Mouse (Mus musculus): ENCODE measurements around the gene Fgf14. TPM values are rescaled to one million over a fixed set of nuclear protein-coding genes. Genes with fewer than 3 reads are reported as not detected.
"Not testable (repeated sequence)": the region's sequence is repeated elsewhere in the genome, so short reads cannot be mapped to it uniquely, and the experiment has no call there.

Gene Fgf14
- polyA plus RNA-seq, 1 experiment from 2014 or later = 1.2 TPM

DNA sequence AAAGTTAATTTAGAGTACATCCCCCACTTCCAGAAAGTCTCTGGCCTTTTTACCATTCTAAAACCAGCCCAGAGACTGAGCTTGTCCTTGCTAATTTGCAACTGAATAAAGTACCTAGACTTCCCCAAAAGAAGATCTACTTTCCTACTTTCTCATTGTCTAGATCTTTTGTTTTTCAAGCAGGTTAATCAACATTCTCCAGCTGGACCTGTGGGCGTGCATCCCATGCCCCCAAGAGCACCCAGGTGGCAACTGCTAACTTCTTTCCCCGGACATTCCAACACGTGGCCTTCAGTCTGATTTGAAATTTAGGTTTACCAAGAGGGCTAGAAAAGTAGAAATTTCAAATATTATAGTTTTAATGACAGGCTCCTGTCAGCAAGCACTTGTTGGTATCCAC is 643.6 kb downstream of the Fgf14 start:
- 36% methylated on average over 3 of the region's 3 CpGs for WGBS

DNA sequence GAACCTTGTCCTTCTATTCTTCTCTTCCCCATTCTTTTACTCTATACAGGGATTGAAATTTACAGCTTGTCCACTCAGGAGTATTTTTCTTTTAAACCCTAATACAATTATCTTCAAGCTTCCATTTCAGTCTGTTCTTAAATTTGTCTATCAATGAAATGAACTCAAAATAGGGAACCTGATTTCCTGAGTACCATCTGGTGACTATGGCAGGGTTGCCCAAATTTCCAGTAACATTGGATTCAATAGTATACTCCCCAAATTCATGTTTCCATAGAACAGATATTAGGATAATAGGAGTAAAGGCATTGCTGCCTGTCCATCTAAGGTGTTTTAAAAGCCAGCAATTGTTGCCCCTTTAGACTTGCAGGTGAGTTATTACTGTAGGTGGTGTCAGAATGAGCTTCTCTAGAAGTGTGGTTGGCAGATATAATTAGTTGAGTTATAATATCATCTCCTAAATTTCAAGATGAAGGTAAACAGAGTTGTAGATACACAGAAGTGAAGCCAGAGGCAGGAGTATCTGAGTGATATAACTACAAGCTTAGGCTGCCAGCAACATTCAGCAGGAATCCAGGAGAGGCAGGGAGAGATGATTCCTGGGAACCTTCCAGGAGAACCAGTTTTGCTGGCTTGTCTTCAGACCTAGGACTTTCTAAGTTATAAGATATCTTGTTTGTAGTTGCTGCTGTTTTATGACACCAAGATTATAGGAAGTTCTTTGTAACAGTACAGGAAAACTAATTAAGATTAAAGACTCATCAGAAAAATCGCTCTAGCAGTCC is 648.8 kb downstream of the Fgf14 start:
- Histone ChIP-seq H3K9ac (replicated peaks; ENCODE audit: low read length) (no peak overlapping the region), H3K4me2 (ENCODE audit: low read depth, low read length) (no peak overlapping the region), H3K9me3 (replicated peaks; ENCODE audit: control insufficient read depth, low read length) (no peaks in the 10 kb centered on the region), H3K36me3 (replicated peaks; ENCODE audit: control insufficient read depth, insufficient read depth, low read depth, low read length) (no peaks in the 10 kb centered on the region), H3K4me1 (ENCODE audit: control insufficient read depth, insufficient read depth, low read length) (no peaks in the 10 kb centered on the region), H3K4me3 (ENCODE audit: low read depth, low read length) (no peak overlapping the region), H3K27me3 (ENCODE audit: control insufficient read depth, insufficient read depth, low read length) (no peaks in the 10 kb centered on the region), H3K27ac (replicated peaks; ENCODE audit: low read depth, low read length) (no peak overlapping the region)
- DNase-seq (ENCODE audit: low spot score) (no peak), ATAC-seq (replicated peaks; ENCODE audit: insufficient number of reproducible peaks, low FRiP score, low TSS enrichment, low read depth) (no peak)
- WGBS = 91% methylated on average over 1 of the region's 1 CpGs

More for the DNA sequence above, 643.6 kb downstream of the Fgf14 start:
- ATAC-seq (replicated peaks; ENCODE audit: insufficient number of reproducible peaks, low FRiP score, low TSS enrichment, low read depth); H3K4me1 ChIP-seq (ENCODE audit: control insufficient read depth, insufficient read depth, low read length); DNase-seq (ENCODE audit: low spot score); H3K36me3 ChIP-seq (replicated peaks; ENCODE audit: control insufficient read depth, insufficient read depth, low read depth, low read length); H3K9me3 ChIP-seq (replicated peaks; ENCODE audit: control insufficient read depth, low read length); H3K9ac ChIP-seq (replicated peaks; ENCODE audit: low read length); H3K4me2 ChIP-seq (ENCODE audit: low read depth, low read length); H3K27me3 ChIP-seq (ENCODE audit: control insufficient read depth, insufficient read depth, low read length); H3K27ac ChIP-seq (replicated peaks; ENCODE audit: low read depth, low read length); H3K4me3 ChIP-seq (ENCODE audit: low read depth, low read length): not testable (repeated sequence)

DNA sequence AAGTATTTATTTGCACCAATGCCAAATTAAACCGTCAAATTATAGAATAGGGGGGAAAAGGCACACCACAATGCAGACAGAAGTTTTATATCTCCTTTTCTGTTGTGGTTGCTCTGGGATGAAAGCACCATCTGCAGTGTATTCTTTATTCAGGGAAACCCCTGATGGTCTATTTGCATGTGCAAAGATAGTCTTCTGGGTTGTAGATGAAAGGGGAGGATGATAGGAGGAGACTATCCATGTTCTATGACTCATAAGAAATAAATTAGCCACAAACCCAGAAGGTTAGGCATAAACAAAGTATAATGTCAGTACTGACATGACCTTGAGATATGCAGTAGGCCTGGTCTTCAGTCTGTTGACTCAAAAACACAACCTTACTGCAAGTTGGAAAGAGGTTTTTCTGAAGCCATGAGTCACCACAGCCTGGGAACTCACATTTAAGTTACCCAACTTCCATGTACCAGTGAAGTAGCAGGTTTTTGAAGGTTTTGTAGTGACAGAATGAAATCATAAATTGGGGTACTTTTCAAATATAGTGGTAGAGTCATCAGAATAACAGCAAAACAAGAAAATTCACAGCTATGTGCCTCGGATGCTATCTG is 686.2 kb downstream of the Fgf14 start:
- ATAC-seq (replicated peaks; ENCODE audit: insufficient number of reproducible peaks, low FRiP score, low TSS enrichment, low read depth) = no peak
- Histone ChIP-seq H3K4me2 (ENCODE audit: low read depth, low read length) (no peak overlapping the region), H3K36me3 (replicated peaks; ENCODE audit: control insufficient read depth, insufficient read depth, low read depth, low read length) (no peaks in the 10 kb centered on the region), H3K27ac (replicated peaks; ENCODE audit: low read depth, low read length) (no peak overlapping the region), H3K9me3 (replicated peaks; ENCODE audit: control insufficient read depth, low read length) (no peaks in the 10 kb centered on the region), H3K9ac (replicated peaks; ENCODE audit: low read length) (no peak overlapping the region), H3K27me3 (ENCODE audit: control insufficient read depth, insufficient read depth, low read length) (no peaks in the 10 kb centered on the region), H3K4me1 (ENCODE audit: control insufficient read depth, insufficient read depth, low read length) (no peaks in the 10 kb centered on the region), H3K4me3 (ENCODE audit: low read depth, low read length) (no peak overlapping the region)
- no peak for DNase-seq (ENCODE audit: low spot score)
- WGBS = 79% methylated on average over 2 of the region's 2 CpGs

DNA sequence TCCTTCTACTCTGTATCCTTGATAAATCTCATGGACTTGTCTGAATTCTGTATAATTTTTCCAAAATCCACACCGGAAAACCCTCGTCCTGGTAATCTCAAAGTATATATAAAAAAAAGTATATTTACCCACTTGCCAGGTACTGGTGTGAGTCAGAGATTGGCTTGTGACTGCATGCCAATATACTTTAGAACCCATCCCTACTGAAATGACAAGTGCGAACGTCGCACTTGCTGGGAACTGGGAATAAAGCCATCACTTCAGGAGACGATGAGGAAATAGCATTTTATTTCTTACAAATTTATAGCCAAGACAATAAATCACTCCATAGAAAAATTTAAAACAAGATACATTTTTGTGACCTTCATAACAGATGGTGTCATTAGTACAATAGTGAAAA is 708.9 kb downstream of the Fgf14 start:
- H3K27me3 ChIP-seq (ENCODE audit: control insufficient read depth, insufficient read depth, low read length) = no peaks in the 10 kb centered on the region
- 90% methylated on average over 6 of the region's 6 CpGs for WGBS

GRCm38 (mm10) chr14:123966531-123966930 is 710.4 kb downstream of the Fgf14 start:
- no peaks in the 10 kb centered on the region for H3K4me1 ChIP-seq (ENCODE audit: control insufficient read depth, insufficient read depth, low read length)
- no peak overlapping the region for H3K27ac ChIP-seq (replicated peaks; ENCODE audit: low read depth, low read length)
- no peak overlapping the region for H3K4me2 ChIP-seq (ENCODE audit: low read depth, low read length)
- no peaks in the 10 kb centered on the region for H3K27me3 ChIP-seq (ENCODE audit: control insufficient read depth, insufficient read depth, low read length)
- WGBS = 74% methylated on average over 2 of the region's 2 CpGs
- ATAC-seq (replicated peaks; ENCODE audit: insufficient number of reproducible peaks, low FRiP score, low TSS enrichment, low read depth) = no peak
- no peaks in the 10 kb centered on the region for H3K36me3 ChIP-seq (replicated peaks; ENCODE audit: control insufficient read depth, insufficient read depth, low read depth, low read length)
- H3K9me3 ChIP-seq (replicated peaks; ENCODE audit: control insufficient read depth, low read length) = no peaks in the 10 kb centered on the region
- no peak for DNase-seq (ENCODE audit: low spot score)
- no peak overlapping the region for H3K9ac ChIP-seq (replicated peaks; ENCODE audit: low read length)
- H3K4me3 ChIP-seq (ENCODE audit: low read depth, low read length) = no peak overlapping the region

More for the DNA sequence above, 708.9 kb downstream of the Fgf14 start:
- no peaks in the 10 kb centered on the region for H3K9me3 ChIP-seq (replicated peaks; ENCODE audit: control insufficient read depth, low read length)
- DNase-seq (ENCODE audit: low spot score) (no peak), ATAC-seq (replicated peaks; ENCODE audit: insufficient number of reproducible peaks, low FRiP score, low TSS enrichment, low read depth) (no peak)
- H3K4me1 ChIP-seq (ENCODE audit: control insufficient read depth, insufficient read depth, low read length) = no peaks in the 10 kb centered on the region
- H3K27ac ChIP-seq (replicated peaks; ENCODE audit: low read depth, low read length) = no peak overlapping the region
- no peaks in the 10 kb centered on the region for H3K36me3 ChIP-seq (replicated peaks; ENCODE audit: control insufficient read depth, insufficient read depth, low read depth, low read length)
- no peak overlapping the region for H3K4me2 ChIP-seq (ENCODE audit: low read depth, low read length)
- no peak overlapping the region for H3K4me3 ChIP-seq (ENCODE audit: low read depth, low read length)
- H3K9ac ChIP-seq (replicated peaks; ENCODE audit: low read length) = no peak overlapping the region
